Mouse (Mus musculus) heart, adult 2 months (tissue): ENCODE results near the gene Slc44a2.

Experiments
- CTCF ChIP-seq: fragments of 200-600 bp; IDR thresholded peaks from 2 replicates; pipeline ENCODE4 v1.8.1; 2022; ENCODE audit warnings: antibody characterized with exemption, mild to moderate bottlenecking, moderate library complexity
- EP300 ChIP-seq: fragments of 200-500 bp; IDR thresholded peaks from 2 replicates; pipeline ENCODE4 v1.6.1; 2011; ENCODE audit warnings: low read depth, low read length, control low read depth; ENCODE audit not compliant: insufficient read depth
- POLR2A ChIP-seq: fragments of 200-500 bp; IDR thresholded peaks from 2 replicates; pipeline ENCODE4 v1.6.1; 2011; ENCODE audit warnings: mild to moderate bottlenecking, low read depth, low read length, control low read depth; ENCODE audit not compliant: insufficient read depth

GRCm38 (mm10) chr9:21312134-21312533, 8.4 kb upstream of the Slc44a2 start, which contains the start of gene Ap1m2:
- no peak for TF ChIP-seq CTCF
- no peak for TF ChIP-seq EP300
- no peak for TF ChIP-seq POLR2A
